Mouse (Mus musculus): ENCODE data around the gene Pou2f2. TPM values are rescaled to one million over a fixed set of nuclear protein-coding genes. Genes with fewer than 3 reads are reported as not detected.

Pou2f2 gene
- polyA plus RNA-seq, 1 experiment from 2014 or later: 0.09 TPM

GRCm38 (mm10) chr7:25174343-25174742, 5.2 kb downstream of the Pou2f2 start:
- ATAC-seq (no peak), DNase-seq (ENCODE audit: low read depth, low spot score) (no peak)
- peaks cover 74% of the 10 kb centered on the region for H3K27me3 ChIP-seq
- CTCF ChIA-PET: no interaction called here
- in situ Hi-C loops (cut with MboI; ENCODE audit: low pct_unique_long_range_greater_than_20kb): no loop called here
- POLR2A ChIA-PET: no interaction called here
- TF ChIP-seq CTCF (IDR thresholded peaks at IDR 0.05): no peak

DNA sequence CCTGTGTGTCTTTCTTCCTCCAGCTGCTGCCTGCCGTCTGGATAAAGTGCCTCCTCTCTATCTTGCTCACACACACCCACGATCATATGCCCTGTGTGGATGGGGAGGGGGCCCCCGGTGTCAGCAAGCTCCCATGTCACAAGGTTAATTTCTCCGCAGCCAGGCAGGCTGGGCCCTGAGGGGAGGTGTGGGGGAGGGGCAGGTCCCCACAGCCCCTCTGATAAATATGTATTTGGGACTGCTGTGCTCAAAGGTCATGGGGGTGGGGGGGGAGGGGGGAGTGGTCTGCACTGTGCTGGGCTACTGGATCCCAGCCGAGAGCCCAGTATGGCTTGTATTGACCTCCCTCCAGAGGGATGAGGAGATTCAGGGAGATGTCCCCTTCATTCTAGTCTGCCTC, 6.9 kb downstream of the Pou2f2 start:
- in situ Hi-C loops (cut with MboI; ENCODE audit: low pct_unique_long_range_greater_than_20kb): no loop called here
- DNase-seq (ENCODE audit: low read depth, low spot score): no peak
- CTCF ChIA-PET: no interaction called here
- ATAC-seq: no peak
- POLR2A ChIA-PET: no interaction called here
- TF ChIP-seq CTCF (IDR thresholded peaks at IDR 0.05): no peak
- H3K27me3 ChIP-seq: peaks cover 72% of the 10 kb centered on the region

- in situ Hi-C loops (cut with MboI; ENCODE audit: low pct_unique_long_range_greater_than_20kb): no loop called here
These were observed 8.9 kb downstream of the Pou2f2 start for GRCm38 (mm10) chr7:25170583-25170982.

GRCm38 (mm10) chr7:25166106-25166505, 13.4 kb downstream of the Pou2f2 start:
- ATAC-seq: no peak
- in situ Hi-C loops (cut with MboI; ENCODE audit: low pct_unique_long_range_greater_than_20kb): no loop called here
- CTCF ChIA-PET: no interaction called here
- TF ChIP-seq CTCF (IDR thresholded peaks at IDR 0.05): no peak
- POLR2A ChIA-PET: no interaction called here
- peaks cover 46% of the 10 kb centered on the region for H3K27me3 ChIP-seq
- DNase-seq (ENCODE audit: low read depth, low spot score): no peak

More at GRCm38 (mm10) chr7:25170583-25170982, 8.9 kb downstream of the Pou2f2 start:
- ATAC-seq (no peak), DNase-seq (ENCODE audit: low read depth, low spot score) (no peak)
- POLR2A ChIA-PET: no interaction called here
- CTCF ChIA-PET: no interaction called here
- no peak for TF ChIP-seq CTCF (IDR thresholded peaks at IDR 0.05)
- peaks cover 55% of the 10 kb centered on the region for H3K27me3 ChIP-seq

DNA sequence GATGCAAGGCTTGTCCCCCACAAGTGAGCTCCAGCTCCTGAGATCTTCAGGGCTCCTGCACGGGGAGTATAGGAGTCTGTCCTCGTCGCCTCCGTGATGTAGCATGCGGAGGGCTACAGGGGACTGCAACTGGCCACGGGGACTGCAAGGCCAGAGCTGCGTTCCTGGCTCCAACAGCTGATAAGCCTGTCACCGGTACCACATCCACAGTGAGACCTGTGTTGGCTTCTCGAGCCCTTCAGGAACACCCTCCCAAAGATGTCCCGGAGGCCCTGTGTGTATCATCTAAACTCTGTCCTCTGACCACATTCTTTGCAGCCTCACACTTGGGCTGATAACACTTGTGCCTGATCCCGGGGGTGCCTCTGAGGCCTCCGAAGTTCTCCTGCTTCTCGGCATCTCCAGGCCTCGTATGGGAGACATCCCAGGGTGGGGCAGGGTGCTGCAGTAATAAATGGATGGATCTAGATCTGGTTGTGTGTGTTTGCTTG, 23.3 kb downstream of the Pou2f2 start:
- ATAC-seq (no peak), DNase-seq (ENCODE audit: low read depth, low spot score) (no peak)
- ChIA-PET POLR2A (no interaction called here), CTCF (interaction anchor here (1.4 kb wide), 1 partner anchor 31 kb away, joined by 3 read pairs; no protein-coding TSS in a partner anchor)
- in situ Hi-C loops (cut with MboI; ENCODE audit: low pct_unique_long_range_greater_than_20kb): no loop called here
- H3K27me3 ChIP-seq: peaks cover 54% of the 10 kb centered on the region
- TF ChIP-seq CTCF (IDR thresholded peaks at IDR 0.05): no peak

- TF ChIP-seq CTCF (IDR thresholded peaks at IDR 0.05): no peak
- ATAC-seq (no peak), DNase-seq (ENCODE audit: low read depth, low spot score) (no peak)
- H3K27me3 ChIP-seq: peaks cover 59% of the 10 kb centered on the region
- ChIA-PET POLR2A (no interaction called here), CTCF (interaction anchor here (1.1 to 1.4 kb wide), 2 partner anchors 32 to 49 kb away, joined by 3 read pairs; no protein-coding TSS in a partner anchor)
- in situ Hi-C loops (cut with MboI; ENCODE audit: low pct_unique_long_range_greater_than_20kb): no loop called here
These were observed 23.9 kb downstream of the Pou2f2 start for GRCm38 (mm10) chr7:25155469-25156157.

DNA sequence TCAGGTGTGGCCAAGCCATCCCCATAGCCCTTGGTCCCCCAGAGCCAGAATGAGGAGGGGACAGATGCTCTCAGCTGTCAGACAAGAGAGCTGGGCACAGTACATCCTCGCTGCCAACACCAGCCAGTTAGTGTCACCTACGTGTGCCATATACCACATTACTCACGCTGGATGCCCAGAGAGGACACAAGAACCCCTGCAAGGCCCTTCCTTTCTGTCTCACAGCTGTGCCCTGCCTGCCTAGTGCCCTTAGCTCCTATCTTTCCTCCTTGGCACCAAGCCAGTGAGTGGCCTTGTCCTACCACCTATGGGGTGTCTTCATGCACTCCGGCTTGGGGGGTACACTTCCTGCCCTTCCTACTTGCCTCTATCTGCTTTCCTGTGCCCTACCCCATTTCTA, 24.9 kb downstream of the Pou2f2 start:
- H3K27me3 ChIP-seq: peaks cover 62% of the 10 kb centered on the region
- in situ Hi-C loops (cut with MboI; ENCODE audit: low pct_unique_long_range_greater_than_20kb): no loop called here
- ChIA-PET POLR2A (no interaction called here), CTCF (interaction anchor here (1.1 kb wide), 1 partner anchor 48 kb away, joined by 3 read pairs; no protein-coding TSS in a partner anchor)
- DNase-seq (ENCODE audit: low read depth, low spot score) (no peak), ATAC-seq (no peak)
- no peak for TF ChIP-seq CTCF (IDR thresholded peaks at IDR 0.05)

DNA sequence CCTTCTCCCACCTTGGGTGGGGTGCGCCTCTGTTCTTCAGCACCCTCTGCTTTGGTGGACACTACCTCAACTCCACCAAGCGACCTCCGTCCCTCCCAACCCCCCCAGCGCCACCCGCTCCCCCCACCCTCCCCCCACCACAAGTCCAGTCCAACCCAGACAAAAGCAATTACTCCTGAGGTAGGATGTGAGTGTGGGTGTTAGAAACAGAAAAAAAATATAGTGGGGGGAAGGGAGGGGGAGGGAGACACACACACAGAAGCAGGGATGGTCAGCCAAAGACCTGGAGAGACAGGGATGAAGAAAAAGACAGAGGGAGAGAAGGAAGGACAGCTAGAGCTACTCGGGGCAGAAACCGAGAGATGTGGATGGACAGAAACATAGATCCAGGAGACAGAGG, 25.7 kb downstream of the Pou2f2 start:
- in situ Hi-C loops (cut with MboI; ENCODE audit: low pct_unique_long_range_greater_than_20kb): no loop called here
- POLR2A ChIA-PET: no interaction called here
- TF ChIP-seq CTCF (IDR thresholded peaks at IDR 0.05): no peak
- H3K27me3 ChIP-seq: peaks cover 55% of the 10 kb centered on the region
- CTCF ChIA-PET: no interaction called here
- no peak for ATAC-seq
- DNase-seq (ENCODE audit: low read depth, low spot score): no peak

DNA sequence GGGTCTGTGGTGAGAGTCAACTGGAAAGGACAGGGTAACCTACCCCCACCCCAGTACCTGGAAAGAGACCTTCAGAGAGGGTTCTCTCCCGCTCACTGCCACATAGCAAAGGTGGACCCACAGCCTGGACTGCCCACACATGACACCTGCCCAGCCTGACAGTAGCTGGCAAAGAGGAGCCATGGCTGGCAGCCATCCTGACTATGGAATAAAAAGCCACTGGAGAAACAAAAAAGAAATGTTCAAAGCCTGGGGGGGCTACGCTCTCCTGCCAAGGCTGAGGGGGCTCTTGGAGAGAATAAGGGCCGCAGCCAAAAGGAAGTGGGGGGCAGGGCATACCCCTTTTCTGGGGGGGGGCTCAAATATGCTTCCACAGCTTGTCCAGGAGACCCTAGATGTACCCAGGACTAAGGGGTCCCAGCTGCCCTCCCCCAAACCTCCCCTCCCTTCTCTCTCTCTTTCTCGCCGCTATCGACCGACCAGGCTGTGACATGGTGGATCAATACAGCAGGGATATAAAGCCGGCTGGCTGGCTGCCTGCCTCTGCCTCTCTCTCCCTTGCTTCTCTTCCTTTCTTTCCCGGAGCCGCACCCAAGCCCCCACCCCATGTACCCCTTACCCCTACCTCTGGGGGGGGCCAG, 27.5 kb downstream of the Pou2f2 start:
- in situ Hi-C loops (cut with MboI; ENCODE audit: low pct_unique_long_range_greater_than_20kb): no loop called here
- ATAC-seq: no peak
- ChIA-PET POLR2A (interaction anchor here (0.5 kb wide), 1 partner anchor 276 kb away, joined by 3 read pairs; no protein-coding TSS in a partner anchor), CTCF (no interaction called here)
- no peak for DNase-seq (ENCODE audit: low read depth, low spot score)
- peaks cover 59% of the 10 kb centered on the region for H3K27me3 ChIP-seq
- TF ChIP-seq CTCF (IDR thresholded peaks at IDR 0.05): no peak

DNA sequence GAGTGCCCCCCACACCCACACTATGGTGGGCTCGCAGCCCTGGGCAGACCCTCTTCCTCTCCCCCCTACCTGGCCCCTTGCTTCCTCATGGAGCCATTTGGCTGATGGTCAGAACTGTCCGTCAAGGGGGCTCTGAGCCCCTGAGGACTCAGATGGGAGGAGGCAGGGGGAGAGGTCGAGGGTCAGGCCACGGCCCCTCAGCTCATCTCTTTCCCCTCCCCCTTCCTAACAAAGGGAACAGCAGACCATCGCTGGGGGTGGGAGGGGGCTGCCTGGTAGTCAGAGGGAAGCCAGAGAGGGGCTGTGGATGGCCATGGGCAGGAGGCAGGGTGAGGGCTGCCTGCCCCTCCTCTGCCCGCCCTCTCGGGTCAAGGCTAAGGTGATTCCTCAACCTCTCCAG, 28.5 kb downstream of the Pou2f2 start:
- ChIA-PET CTCF (no interaction called here), POLR2A (no interaction called here)
- DNase-seq (ENCODE audit: low read depth, low spot score): no peak

GRCm38 (mm10) chr7:25150151-25150663, 29.3 kb downstream of the Pou2f2 start:
- no peak for ATAC-seq
- in situ Hi-C loops (cut with MboI; ENCODE audit: low pct_unique_long_range_greater_than_20kb): no loop called here
- POLR2A ChIA-PET: interaction anchor here (0.6 kb wide), 1 partner anchor 96 kb away, joined by 3 read pairs; no protein-coding TSS in a partner anchor

More for the DNA sequence above, 28.5 kb downstream of the Pou2f2 start:
- in situ Hi-C loops (cut with MboI; ENCODE audit: low pct_unique_long_range_greater_than_20kb): no loop called here
- TF ChIP-seq CTCF (IDR thresholded peaks at IDR 0.05): no peak
- ATAC-seq: no peak
- H3K27me3 ChIP-seq: peaks cover 50% of the 10 kb centered on the region

More at GRCm38 (mm10) chr7:25150151-25150663, 29.3 kb downstream of the Pou2f2 start:
- CTCF ChIA-PET: no interaction called here
- H3K27me3 ChIP-seq: peaks cover 42% of the 10 kb centered on the region
- no peak for DNase-seq (ENCODE audit: low read depth, low spot score)
- TF ChIP-seq CTCF (IDR thresholded peaks at IDR 0.05): no peak
